Mouse (Mus musculus) myocyte (in vitro differentiated cells): Measurements from ENCODE around the gene Ranbp2.

Experiments
- CEBPB ChIP-seq: IDR thresholded peaks from 2 replicates; pipeline ENCODE4 v1.6.1; 2011; ENCODE audit warnings: mild to moderate bottlenecking, moderate library complexity; ENCODE audit not compliant: poor library complexity, insufficient read depth, severe bottlenecking
- E2F4 ChIP-seq: IDR thresholded peaks from one replicate; pipeline ENCODE4 v1.6.1; 2011; ENCODE audit warnings: mild to moderate bottlenecking, control low read depth, moderate library complexity; ENCODE audit not compliant: insufficient read depth
- MAX ChIP-seq: IDR thresholded peaks from one replicate; pipeline ENCODE4 v1.6.1; 2011; ENCODE audit warnings: low read depth, mild to moderate bottlenecking, control low read depth
- MYOD1 ChIP-seq, 3 experiments: IDR thresholded peaks; one replicate each; pipeline ENCODE4 v1.6.1; 2011; ENCODE audit warnings: control low read depth in 2 of 3, low read depth in 2 of 3, mild to moderate bottlenecking in 2 of 3, moderate library complexity in 1 of 3; ENCODE audit not compliant: insufficient read length in 2 of 3, control insufficient read depth in 1 of 3
- MYOG ChIP-seq, 3 experiments: IDR thresholded peaks; one replicate each; pipeline ENCODE4 v1.6.1; 2011; ENCODE audit warnings: control low read depth in 2 of 3, low read depth in 2 of 3, mild to moderate bottlenecking in 2 of 3; ENCODE audit not compliant: insufficient read length in 2 of 3, control insufficient read depth in 1 of 3, insufficient read depth in 1 of 3
- POLR2A ChIP-seq: IDR thresholded peaks from one replicate; pipeline ENCODE4 v1.6.1; 2011; ENCODE audit warnings: low read depth, mild to moderate bottlenecking, control low read depth, moderate library complexity; ENCODE audit not compliant: insufficient read length
- POLR2AphosphoS2 ChIP-seq: IDR thresholded peaks from one replicate; pipeline ENCODE4 v1.6.1; 2011; ENCODE audit warnings: low read depth, control low read depth; ENCODE audit not compliant: insufficient read length
- REST ChIP-seq: IDR thresholded peaks from one replicate; pipeline ENCODE4 v1.6.1; 2011; ENCODE audit warnings: mild to moderate bottlenecking, control low read depth, moderate library complexity; ENCODE audit not compliant: insufficient read depth, insufficient read length
- SRF ChIP-seq: IDR thresholded peaks from one replicate; pipeline ENCODE4 v1.6.1; 2011; ENCODE audit warnings: low read depth; ENCODE audit not compliant: control insufficient read depth, insufficient read length
- TCF12 ChIP-seq: IDR thresholded peaks from one replicate; pipeline ENCODE4 v1.6.1; 2011; ENCODE audit warnings: mild to moderate bottlenecking, control low read depth; ENCODE audit not compliant: poor library complexity, insufficient read depth, severe bottlenecking
- TCF3 ChIP-seq: IDR thresholded peaks from one replicate; pipeline ENCODE4 v1.6.1; 2011; ENCODE audit warnings: low read depth, control low read depth; ENCODE audit not compliant: insufficient read length
- USF1 ChIP-seq: IDR thresholded peaks from one replicate; pipeline ENCODE4 v1.6.1; 2011; ENCODE audit warnings: low read depth, mild to moderate bottlenecking, control low read depth, moderate library complexity

DNA sequence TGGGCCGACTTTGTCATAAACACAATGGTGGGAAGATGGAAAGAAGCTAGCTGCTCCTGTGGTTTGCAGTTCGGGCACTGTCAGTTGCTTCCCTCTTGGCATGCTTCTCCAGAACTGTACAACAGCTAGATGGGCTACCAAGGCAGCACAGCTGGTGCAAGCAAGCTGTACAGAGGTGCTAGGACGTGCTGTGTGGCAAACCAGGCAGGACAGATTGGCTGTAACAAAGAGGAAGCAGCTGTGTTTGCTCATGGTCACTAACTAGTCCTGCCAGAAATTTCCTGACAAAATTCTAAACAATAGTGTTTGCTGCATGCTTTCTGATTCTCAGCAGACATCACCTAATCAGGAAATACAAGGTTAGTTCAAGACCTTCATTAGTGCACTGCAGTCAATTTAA lies 30.0 kb upstream of the Ranbp2 start:
- TF ChIP-seq POLR2AphosphoS2 (no peak), MAX (no peak), POLR2A (no peak), TCF12 (no peak), USF1 (no peak), TCF3 (no peak), SRF (no peak), CEBPB (no peak), MYOG (IDR thresholded peaks at IDR 0.05; ENCODE audit: control insufficient read depth in 1 of 3, insufficient read depth in 1 of 3, insufficient read length in 2 of 3, low read depth in 2 of 3) (no peak), REST (no peak), E2F4 (no peak), MYOD1 (IDR thresholded peaks at IDR 0.05; ENCODE audit: control insufficient read depth in 1 of 3, insufficient read length in 2 of 3, low read depth in 2 of 3) (no peak)
